Mouse (Mus musculus) CH12.LX (cell line): ENCODE measurements at regions not wholly inside any gene's neighbourhood (a gene's known extent, or its start where the extent isn't known, plus 50 kb on each side); places are given as distances from the start of the nearest gene placed in this dataset.

Experiments
- DNase-seq: peaks from one replicate; pipeline ENCODE4 v3.0.0-alpha.2; 2013; ENCODE audit errors: extremely low read depth
- H3K27ac ChIP-seq: 2 replicates; pipeline ENCODE4 v1.5.1; 2012; ENCODE audit warnings: low read depth, mild to moderate bottlenecking, control low read depth, moderate library complexity; ENCODE audit not compliant: insufficient read depth
- H3K27me3 ChIP-seq: replicated peaks from 2 replicates; pipeline ENCODE3; 2012; ENCODE audit warnings: inconsistent platforms
- H3K36me3 ChIP-seq, 2 experiments: replicated peaks in 1 of 2; 2 replicates each; pipeline versions ENCODE3 to v1.6.1; 2012; ENCODE audit warnings: inconsistent platforms in 1 of 2, low read length in 1 of 2, mild to moderate bottlenecking in 1 of 2, mixed read lengths in 1 of 2, moderate library complexity in 1 of 2; ENCODE audit not compliant: control insufficient read depth in 1 of 2, insufficient read depth in 1 of 2
- H3K4me1 ChIP-seq, 2 experiments: 2 replicates each; pipeline ENCODE4 v1.6.1; 2012; ENCODE audit warnings: inconsistent platforms in 1 of 2, moderate library complexity in 1 of 2; ENCODE audit not compliant: insufficient read depth in 2 of 2, control insufficient read depth in 1 of 2
- H3K4me2 ChIP-seq: 2 replicates; pipeline ENCODE4 v1.6.1; 2012; ENCODE audit warnings: low read depth, mild to moderate bottlenecking, control low read depth; ENCODE audit not compliant: poor library complexity, insufficient read depth, severe bottlenecking
- H3K4me3 ChIP-seq, 3 experiments: fragments of 150-350 bp in 1 of 3; sonication (generic) in 1 of 3; replicated peaks in 1 of 3; 2 replicates each; pipeline versions ENCODE3 to v1.5.1; 2011 to 2012; ENCODE audit warnings: low read depth in 2 of 3, low read length in 2 of 3, mild to moderate bottlenecking in 2 of 3, moderate library complexity in 2 of 3, control low read depth in 1 of 3, improper control_type of control experiment in 1 of 3, inconsistent platforms in 1 of 3, mixed read lengths in 1 of 3; ENCODE audit not compliant: poor library complexity in 1 of 3
- H3K79me2 ChIP-seq: replicated peaks from 2 replicates; pipeline ENCODE4 v1.6.1; 2012; ENCODE audit warnings: mild to moderate bottlenecking, moderate library complexity; ENCODE audit not compliant: control insufficient read depth, poor library complexity, insufficient read depth, severe bottlenecking; ENCODE audit errors: extremely low read depth
- H3K9ac ChIP-seq: 2 replicates; pipeline ENCODE4 v1.6.1; 2012; ENCODE audit warnings: low read depth, mild to moderate bottlenecking, control low read depth, moderate library complexity; ENCODE audit not compliant: insufficient read depth
- H3K9me3 ChIP-seq: replicated peaks from 2 replicates; pipeline ENCODE3; 2012; ENCODE audit warnings: low read length, inconsistent platforms, mixed read lengths
- CHD1 ChIP-seq: IDR thresholded peaks from 2 replicates; pipeline ENCODE4 v1.6.1; 2012; ENCODE audit warnings: low read depth, low read length, improper control_type of control experiment, inconsistent platforms
- E2F4 ChIP-seq: IDR thresholded peaks from 2 replicates; pipeline ENCODE4 v1.6.1; 2011; ENCODE audit warnings: low read depth, low read length, improper control_type of control experiment; ENCODE audit not compliant: insufficient replicate concordance
- ETS1 ChIP-seq: conservative IDR thresholded peaks from 2 replicates; pipeline ENCODE4 v1.6.1; 2012; ENCODE audit warnings: low read depth, mild to moderate bottlenecking, inconsistent platforms, low read length, improper control_type of control experiment, moderate library complexity
- GABPA ChIP-seq: IDR thresholded peaks from 2 replicates; pipeline ENCODE4 v1.6.1; 2012; ENCODE audit warnings: low read depth, low read length, improper control_type of control experiment, inconsistent platforms; ENCODE audit not compliant: insufficient replicate concordance
- JUN ChIP-seq: IDR thresholded peaks from 2 replicates; pipeline ENCODE4 v1.6.1; 2011; ENCODE audit warnings: low read depth, mild to moderate bottlenecking, low read length, improper control_type of control experiment, moderate library complexity; ENCODE audit not compliant: insufficient read depth
- MAZ ChIP-seq: IDR thresholded peaks from 2 replicates; pipeline ENCODE4 v1.6.1; 2012; ENCODE audit warnings: low read depth, mild to moderate bottlenecking, inconsistent platforms, low read length, improper control_type of control experiment, moderate library complexity
- MXI1 ChIP-seq: IDR thresholded peaks from 2 replicates; pipeline ENCODE4 v1.6.1; 2011; ENCODE audit warnings: mild to moderate bottlenecking, low read depth, low read length, improper control_type of control experiment
- NELFE ChIP-seq: IDR thresholded peaks from 2 replicates; pipeline ENCODE4 v1.6.1; 2011; ENCODE audit warnings: low read depth, low read length, improper control_type of control experiment
- NRF1 ChIP-seq: IDR thresholded peaks from 2 replicates; pipeline ENCODE4 v1.6.1; 2014; ENCODE audit warnings: low read depth, mild to moderate bottlenecking, inconsistent platforms, low read length, improper control_type of control experiment, moderate library complexity
- POLR2A ChIP-seq: IDR thresholded peaks from 2 replicates; pipeline ENCODE4 v1.6.1; 2011; ENCODE audit warnings: low read depth, mild to moderate bottlenecking, improper control_type of control experiment, low read length
- SMC3 ChIP-seq: IDR thresholded peaks from 2 replicates; pipeline ENCODE4 v1.6.1; 2011; ENCODE audit warnings: low read depth, low read length, improper control_type of control experiment
- UBTF ChIP-seq: IDR thresholded peaks from 2 replicates; pipeline ENCODE4 v1.6.1; 2012; ENCODE audit warnings: low read depth, mild to moderate bottlenecking, inconsistent platforms, low read length, improper control_type of control experiment, moderate library complexity
- USF2 ChIP-seq: conservative IDR thresholded peaks from 2 replicates; pipeline ENCODE4 v1.6.1; 2011; ENCODE audit warnings: low read depth, low read length, improper control_type of control experiment
- ZC3H11A ChIP-seq: IDR thresholded peaks from 2 replicates; pipeline ENCODE4 v1.6.1; 2012; ENCODE audit warnings: low read depth, mild to moderate bottlenecking, inconsistent platforms, low read length, improper control_type of control experiment
- ZKSCAN1 ChIP-seq: IDR thresholded peaks from 2 replicates; pipeline ENCODE4 v1.6.1; 2012; ENCODE audit warnings: low read depth, inconsistent platforms, low read length, improper control_type of control experiment, borderline replicate concordance
- dilution Hi-C: fragments of 300-500 bp; cut with MboI; formaldehyde crosslinking; loops from 2 replicates; pipeline ENCODE4 v1.14.3; 2020; ENCODE audit warnings: low sequenced_read_pairs; ENCODE audit not compliant: extremely low pct_unique_long_range_greater_than_20kb, extremely low pct_ligation_motif_present
- in situ Hi-C: fragments of 300-500 bp; cut with MboI; formaldehyde crosslinking; loops from 3 replicates; pipeline ENCODE4 v1.14.3; 2019; ENCODE audit warnings: low sequenced_read_pairs, low pct_ligation_motif_present, low pct_unique_long_range_greater_than_20kb, mixed read lengths

- Histone ChIP-seq H3K36me3 (no peaks in the 10 kb centered on the region), H3K4me1 (0 out of 4 replicates have a peak, but pooled peaks cover 0 to 2% of the 10 kb centered on the region in 2 experiments), H3K27me3 (no peaks in the 10 kb centered on the region), H3K79me2 (no peaks in the 10 kb centered on the region), H3K4me3 (no peak overlapping the region), H3K9ac (no peak overlapping the region), H3K4me2 (no peak overlapping the region), H3K9me3 (no peaks in the 10 kb centered on the region), H3K27ac (no peak overlapping the region)
- peak; percentile 13 for DNase-seq
- in situ Hi-C loops (no loop called here), dilution Hi-C loops (no loop called here)
- TF ChIP-seq MXI1 (no peak), E2F4 (no peak), ETS1 (no peak), CHD1 (no peak), UBTF (no peak), SMC3 (no peak), GABPA (no peak)
- TF ChIP-seq, all 38 proteins: peak for 0
These were observed 101.4 kb upstream of the Dazl start for GRCm38 (mm10) chr17:50394801-50395200.

- dilution Hi-C loops: no loop called here
- Histone ChIP-seq H3K4me1 (0 out of 4 replicates have a peak, but pooled peaks cover 0 to 2% of the 10 kb centered on the region in 2 experiments), H3K27ac (no peak overlapping the region), H3K27me3 (no peaks in the 10 kb centered on the region), H3K9me3 (no peaks in the 10 kb centered on the region), H3K36me3 (no peaks in the 10 kb centered on the region), H3K4me2 (no peak overlapping the region), H3K79me2 (no peaks in the 10 kb centered on the region), H3K4me3 (no peak overlapping the region), H3K9ac (no peak overlapping the region)
- DNase-seq: no peak
- in situ Hi-C loops: no loop called here
- no peak for TF ChIP-seq E2F4
- TF ChIP-seq USF2: no peak
- TF ChIP-seq ETS1: no peak
These were observed 102.2 kb upstream of the Dazl start for GRCm38 (mm10) chr17:50395669-50396068.

GRCm38 (mm10) chr17:50397324-50397723, 103.9 kb upstream of the Dazl start:
- no peaks in the 10 kb centered on the region for H3K9me3 ChIP-seq
- dilution Hi-C loops (no loop called here), in situ Hi-C loops (no loop called here)
- no peak overlapping the region for H3K4me2 ChIP-seq
- H3K9ac ChIP-seq: no peak overlapping the region
- no peak for TF ChIP-seq E2F4
- no peak for TF ChIP-seq NRF1
- no peak for TF ChIP-seq NELFE
- no peak for TF ChIP-seq GABPA
- no peak for TF ChIP-seq JUN
- TF ChIP-seq MAZ: no peak
- no peak for TF ChIP-seq POLR2A
- TF ChIP-seq ZC3H11A: no peak
- TF ChIP-seq ZKSCAN1: no peak
- DNase-seq: no peak
- no peaks in the 10 kb centered on the region for H3K36me3 ChIP-seq
- H3K27ac ChIP-seq: no peak overlapping the region
- no peaks in the 10 kb centered on the region for H3K27me3 ChIP-seq
- no peak overlapping the region for H3K4me3 ChIP-seq
- no peaks in the 10 kb centered on the region for H3K79me2 ChIP-seq
- no peaks in the 10 kb centered on the region for H3K4me1 ChIP-seq
